Mouse (Mus musculus): Measurements from ENCODE around the gene C5ar2. TPM values are rescaled to one million over a fixed set of nuclear protein-coding genes. Genes with fewer than 3 reads are reported as not detected.

Gene C5ar2
- polyA plus RNA-seq, 1 experiment from 2014 or later, result 0.15 TPM

DNA sequence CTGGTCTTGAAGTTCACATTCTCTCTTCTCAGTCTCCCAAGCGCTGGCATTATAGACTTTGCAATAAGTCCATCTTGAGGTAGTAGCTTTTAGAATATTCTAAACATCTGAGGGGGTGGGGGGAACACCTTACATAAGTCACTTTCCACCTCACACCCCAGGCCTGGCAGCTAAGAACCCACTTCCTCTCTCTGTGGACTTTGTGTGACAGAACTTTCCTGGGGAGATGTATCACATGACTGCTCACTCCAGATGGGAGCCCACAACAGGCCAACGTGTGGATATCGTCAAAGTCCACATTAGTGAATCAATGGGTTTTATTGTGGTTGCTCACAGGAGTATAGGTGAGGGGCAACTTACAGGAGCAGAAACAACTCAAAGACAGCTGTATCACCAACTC, 50.3 kb downstream of the C5ar2 start:
- no peak for ATAC-seq
- Histone ChIP-seq H3K4me2 (ENCODE audit: low read depth, low read length) (no peak overlapping the region), H3K9me3 (ENCODE audit: control insufficient read depth, low read length) (no peaks in the 10 kb centered on the region), H3K36me3 (ENCODE audit: control insufficient read depth, insufficient read depth, low read length) (no peaks in the 10 kb centered on the region), H3K27me3 (replicated peaks; ENCODE audit: control insufficient read depth, insufficient read depth, low read length) (no peaks in the 10 kb centered on the region; the same call in 1 of the 2 replicates), H3K4me1 (ENCODE audit: control insufficient read depth, insufficient read depth, low read length) (no peaks in the 10 kb centered on the region), H3K9ac (ENCODE audit: low read depth, low read length) (no peak overlapping the region), H3K4me3 (ENCODE audit: low read length) (no peak overlapping the region), H3K27ac (ENCODE audit: low read length) (no peak overlapping the region)
- WGBS, result 37% methylated on average over 3 of the region's 3 CpGs

DNA sequence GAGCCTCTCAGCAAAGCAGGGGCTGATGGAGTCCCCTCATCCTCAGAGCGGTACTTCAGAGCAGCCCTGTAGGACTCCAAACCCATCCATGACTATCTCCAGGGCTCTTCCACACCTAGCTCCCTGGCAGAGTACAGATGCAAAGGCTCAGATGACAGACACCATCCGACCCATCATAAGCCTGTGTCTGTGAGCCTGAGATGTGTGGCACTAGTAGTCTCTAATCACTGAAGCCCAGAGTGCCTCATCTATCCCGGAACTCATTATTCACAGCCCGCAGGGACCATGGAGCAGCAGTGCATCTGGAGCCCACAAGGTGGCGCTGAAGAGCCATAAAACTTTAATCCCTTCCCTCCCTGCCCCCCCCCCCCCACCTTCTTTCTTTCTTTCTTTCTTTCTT, 51.6 kb downstream of the C5ar2 start:
- Histone ChIP-seq H3K4me3 (ENCODE audit: low read length) (no peak overlapping the region), H3K27ac (ENCODE audit: low read length) (no peak overlapping the region), H3K27me3 (replicated peaks; ENCODE audit: control insufficient read depth, insufficient read depth, low read length) (no peaks in the 10 kb centered on the region; the same call in 1 of the 2 replicates), H3K4me1 (ENCODE audit: control insufficient read depth, insufficient read depth, low read length) (no peaks in the 10 kb centered on the region), H3K4me2 (ENCODE audit: low read depth, low read length) (no peak overlapping the region), H3K9me3 (ENCODE audit: control insufficient read depth, low read length) (no peaks in the 10 kb centered on the region), H3K9ac (ENCODE audit: low read depth, low read length) (no peak overlapping the region), H3K36me3 (ENCODE audit: control insufficient read depth, insufficient read depth, low read length) (no peaks in the 10 kb centered on the region)
- WGBS, result 20% methylated on average over 5 of the region's 5 CpGs
- ATAC-seq, result peak; percentile 47; the same call in 1 of the 2 replicates

DNA sequence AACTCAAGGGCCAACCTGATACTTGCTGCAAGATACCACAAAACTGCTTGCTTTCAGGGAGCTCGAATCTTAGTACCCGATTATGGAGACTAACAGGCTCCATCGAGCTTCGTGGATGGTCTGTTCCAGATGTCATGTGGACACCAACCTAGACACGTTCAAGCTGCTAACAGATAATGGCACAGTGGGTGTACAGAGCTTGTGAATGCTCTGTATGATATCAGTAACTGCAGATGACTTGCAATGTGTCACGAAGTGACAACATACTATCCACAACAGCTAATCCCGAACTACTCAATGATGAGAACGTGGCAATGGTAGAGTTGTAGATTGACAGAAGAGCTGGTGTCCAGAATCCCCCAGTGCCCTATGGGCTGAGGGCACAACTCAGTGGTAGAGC, 56.5 kb downstream of the C5ar2 start:
- 82% methylated on average over 8 of the region's 8 CpGs for WGBS
- H3K4me3 ChIP-seq (ENCODE audit: low read length), result no peak overlapping the region
- no peaks in the 10 kb centered on the region; the same call in 1 of the 2 replicates for H3K27me3 ChIP-seq (replicated peaks; ENCODE audit: control insufficient read depth, insufficient read depth, low read length)

More for the DNA sequence above, 56.5 kb downstream of the C5ar2 start:
- no peaks in the 10 kb centered on the region for H3K9me3 ChIP-seq (ENCODE audit: control insufficient read depth, low read length)
- no peaks in the 10 kb centered on the region for H3K4me1 ChIP-seq (ENCODE audit: control insufficient read depth, insufficient read depth, low read length)
- H3K4me2 ChIP-seq (ENCODE audit: low read depth, low read length), result no peak overlapping the region
- no peak overlapping the region for H3K27ac ChIP-seq (ENCODE audit: low read length)
- no peaks in the 10 kb centered on the region for H3K36me3 ChIP-seq (ENCODE audit: control insufficient read depth, insufficient read depth, low read length)
- no peak for ATAC-seq
- no peak overlapping the region for H3K9ac ChIP-seq (ENCODE audit: low read depth, low read length)

Other genes with a start within 250 kb of the C5ar2 start
- gene Bicra, start 196.2 kb downstream of the C5ar2 start, polyA plus RNA-seq (2015; fragmentation: Nextera tagmentation; extraction: Ambion mirVana), result 3.7 and 4.0 TPM in 2 replicates
- gene Zfp541, start 182.3 kb downstream of the C5ar2 start, polyA plus RNA-seq (2015; fragmentation: Nextera tagmentation; extraction: Ambion mirVana), result 0.07 and 0.21 TPM in 2 replicates
- 211 and 233 TPM in 2 replicates for gene Napa, start 145.7 kb downstream of the C5ar2 start, polyA plus RNA-seq (2015; fragmentation: Nextera tagmentation; extraction: Ambion mirVana)
- gene Kptn, start 124.3 kb downstream of the C5ar2 start, polyA plus RNA-seq (2015; fragmentation: Nextera tagmentation; extraction: Ambion mirVana), result 24.3 and 27.1 TPM in 2 replicates
- 0.15 and 0.21 TPM in 2 replicates for gene Slc8a2, start 114.3 kb downstream of the C5ar2 start, polyA plus RNA-seq (2015; fragmentation: Nextera tagmentation; extraction: Ambion mirVana)
- 30.0 TPM in 2 replicates for gene Meis3, start 69.1 kb downstream of the C5ar2 start, polyA plus RNA-seq (2015; fragmentation: Nextera tagmentation; extraction: Ambion mirVana)
- 27.2 and 29.8 TPM in 2 replicates for gene Dhx34, start 22.1 kb downstream of the C5ar2 start, polyA plus RNA-seq (2015; fragmentation: Nextera tagmentation; extraction: Ambion mirVana)
- 1.9 and 2.4 TPM in 2 replicates for gene C5ar1, start 15.4 kb upstream of the C5ar2 start, polyA plus RNA-seq (2015; fragmentation: Nextera tagmentation; extraction: Ambion mirVana)
- 13.0 and 14.2 TPM in 2 replicates for gene Inafm1, start 29.5 kb upstream of the C5ar2 start, polyA plus RNA-seq (2015; fragmentation: Nextera tagmentation; extraction: Ambion mirVana)
- 19.8 and 20.8 TPM in 2 replicates for gene Ccdc9, start 42.6 kb upstream of the C5ar2 start, polyA plus RNA-seq (2015; fragmentation: Nextera tagmentation; extraction: Ambion mirVana)
- gene Bbc3, start 64.2 kb upstream of the C5ar2 start, polyA plus RNA-seq (2015; fragmentation: Nextera tagmentation; extraction: Ambion mirVana), result 6.2 and 6.6 TPM in 2 replicates
- gene Sae1, start 143.7 kb upstream of the C5ar2 start, polyA plus RNA-seq (2015; fragmentation: Nextera tagmentation; extraction: Ambion mirVana), result 238 and 263 TPM in 2 replicates
- gene Zc3h4, start 156.8 kb upstream of the C5ar2 start, polyA plus RNA-seq (2015; fragmentation: Nextera tagmentation; extraction: Ambion mirVana), result 9.6 and 11.1 TPM in 2 replicates
- 52.4 and 62.8 TPM in 2 replicates for gene Tmem160, start 208.6 kb upstream of the C5ar2 start, polyA plus RNA-seq (2015; fragmentation: Nextera tagmentation; extraction: Ambion mirVana)
- gene Npas1, start 233.6 kb upstream of the C5ar2 start, polyA plus RNA-seq (2015; fragmentation: Nextera tagmentation; extraction: Ambion mirVana), result 0.13 and 0.27 TPM in 2 replicates